Mouse (Mus musculus) stomach, adult 2 months (tissue): Measurements from ENCODE around the gene Dedd2. TPM values are rescaled to one million over a fixed set of nuclear protein-coding genes. Genes with fewer than 3 reads are reported as not detected.

Experiments
- polyA plus RNA-seq: library from polyadenylated mRNA; depleted of rRNA; stranded (reverse); fragments of >200 nt; gene quantifications from 2 replicates; pipeline ENCODE4 v1.2.3, GENCODE M21; 2012; rRNA removed

The Dedd2 gene
- 36.0 and 52.0 TPM in 2 replicates for polyA plus RNA-seq

GRCm38 (mm10) chr7:25220457-25221101 is at the start of gene Dedd2:
Dedd2 (minus strand) TSS chr7:25220615.

GRCm38 (mm10) chr7:25267301-25267750 is 46.9 kb upstream of the Dedd2 start, which contains the start of gene Cic:
Cic (plus strand) TSS chr7:25267704.

GRCm38 (mm10) chr7:25250141-25250972 is 29.9 kb upstream of the Dedd2 start, which contains the start of gene Erf:
Erf (minus strand) TSS chr7:25250761.

GRCm38 (mm10) chr7:25237249-25238014 is 17.0 kb upstream of the Dedd2 start, which contains the start of gene Gsk3a:
Gsk3a (minus strand) TSS chr7:25237851.

GRCm38 (mm10) chr7:25221102-25221883 is 878 bp upstream of the Dedd2 start, which contains the start of gene Zfp526:
Zfp526 (plus strand) TSS chr7:25221425.

GRCm38 (mm10) chr7:25179606-25180161 is 40.7 kb downstream of the Dedd2 start, which contains the start of gene Pou2f2:
Pou2f2 (minus strand) TSS chr7:25179726.

Other genes with a start within 250 kb of the Dedd2 start
- gene Rabac1, start 247.9 kb downstream of the Dedd2 start, polyA plus RNA-seq = 348 and 466 TPM in 2 replicates
- 0.75 and 1.8 TPM in 2 replicates for gene Atp1a3, start 214.7 kb downstream of the Dedd2 start, polyA plus RNA-seq
- gene Grik5, start 148.3 kb downstream of the Dedd2 start, polyA plus RNA-seq = 20.0 and 23.3 TPM in 2 replicates
- 22.3 and 26.9 TPM in 2 replicates for gene Zfp574, start 148.0 kb downstream of the Dedd2 start, polyA plus RNA-seq
- gene Pou2f2, start 40.9 kb downstream of the Dedd2 start, polyA plus RNA-seq = 0.43 and 0.74 TPM in 2 replicates
- gene Zfp526, start 810 bp upstream of the Dedd2 start, polyA plus RNA-seq = 4.5 and 5.4 TPM in 2 replicates
- 56.6 and 57.3 TPM in 2 replicates for gene Gsk3a, start 17.2 kb upstream of the Dedd2 start, polyA plus RNA-seq
- 24.7 and 28.1 TPM in 2 replicates for gene Erf, start 30.1 kb upstream of the Dedd2 start, polyA plus RNA-seq
- gene Cic, start 47.1 kb upstream of the Dedd2 start, polyA plus RNA-seq = 34.1 and 42.6 TPM in 2 replicates
- 83.7 and 97.6 TPM in 2 replicates for gene Pafah1b3, start 77.4 kb upstream of the Dedd2 start, polyA plus RNA-seq
- not detected in 2 replicates for gene Prr19, start 80.8 kb upstream of the Dedd2 start, polyA plus RNA-seq
- 0.70 and 1.0 TPM in 2 replicates for gene Tmem145, start 85.5 kb upstream of the Dedd2 start, polyA plus RNA-seq
- gene Megf8, start 96.5 kb upstream of the Dedd2 start, polyA plus RNA-seq = 17.0 and 17.9 TPM in 2 replicates
- gene Cnfn, start 149.1 kb upstream of the Dedd2 start, polyA plus RNA-seq = 2,206 and 4,043 TPM in 2 replicates
- 26.7 and 31.7 TPM in 2 replicates for gene Lipe, start 178.1 kb upstream of the Dedd2 start, polyA plus RNA-seq
- gene Cxcl17, start 192.3 kb upstream of the Dedd2 start, polyA plus RNA-seq = 73.0 and 75.1 TPM in 2 replicates